Mouse (Mus musculus): ENCODE measurements around the gene Olfr62. TPM values are rescaled to one million over a fixed set of nuclear protein-coding genes. Genes with fewer than 3 reads are reported as not detected.

Olfr62 gene
- polyA plus RNA-seq, 1 experiment: not detected

- H3K27me3 ChIP-seq (ENCODE audit: control insufficient read depth, insufficient read depth, insufficient read length): peaks cover 17% of the 10 kb centered on the region
- no peak for TF ChIP-seq REST (IDR thresholded peaks at IDR 0.05; ENCODE audit: insufficient read depth, insufficient read length)
- no peak for TF ChIP-seq POLR2AphosphoS2 (IDR thresholded peaks at IDR 0.05; ENCODE audit: insufficient read length, low read depth)
- TF ChIP-seq SRF (IDR thresholded peaks at IDR 0.05; ENCODE audit: control insufficient read depth, insufficient read length, low read depth): no peak
- TF ChIP-seq USF1 (IDR thresholded peaks at IDR 0.05; ENCODE audit: low read depth): no peak
- no peak for TF ChIP-seq POLR2A (IDR thresholded peaks at IDR 0.05; ENCODE audit: insufficient read length, low read depth)
- TF ChIP-seq MYOG (IDR thresholded peaks at IDR 0.05; ENCODE audit: control insufficient read depth in 1 of 3, insufficient read depth in 1 of 3, insufficient read length in 2 of 3, low read depth in 2 of 3): no peak
- H3K4me3 ChIP-seq: no peak overlapping the region
- H3ac ChIP-seq (ENCODE audit: control insufficient read depth, insufficient read length): no peak overlapping the region
- no peaks in the 10 kb centered on the region for H3K79me2 ChIP-seq (ENCODE audit: control insufficient read depth, insufficient read depth)
- H3K4me2 ChIP-seq (ENCODE audit: low read depth): no peak overlapping the region
- no peaks in the 10 kb centered on the region for H3K36me3 ChIP-seq (ENCODE audit: control insufficient read depth, insufficient read depth)
Observed at GRCm38 (mm10) chr4:118693812-118694211, 35.1 kb downstream of the Olfr62 start.

GRCm38 (mm10) chr4:118703223-118703622 lies 44.5 kb downstream of the Olfr62 start, which contains the start of gene Olfr1341:
Olfr1341 (plus strand) TSS chr4:118703523.
- H3ac ChIP-seq (ENCODE audit: control insufficient read depth, insufficient read length): no peak within 1 kb of the TSS
- no peak for TF ChIP-seq CEBPB (IDR thresholded peaks at IDR 0.05; ENCODE audit: insufficient read depth, poor library complexity, severe bottlenecking)
- TF ChIP-seq E2F4 (IDR thresholded peaks at IDR 0.05; ENCODE audit: insufficient read depth): no peak
- no peak for TF ChIP-seq POLR2A (IDR thresholded peaks at IDR 0.05; ENCODE audit: insufficient read length, low read depth)
- TF ChIP-seq SRF (IDR thresholded peaks at IDR 0.05; ENCODE audit: control insufficient read depth, insufficient read length, low read depth): no peak
- no peak for TF ChIP-seq TCF3 (IDR thresholded peaks at IDR 0.05; ENCODE audit: insufficient read length, low read depth)
- H3K36me3 ChIP-seq (ENCODE audit: control insufficient read depth, insufficient read depth): no peaks in the 10 kb centered on the region
- no peaks in the 10 kb centered on the region for H3K79me2 ChIP-seq (ENCODE audit: control insufficient read depth, insufficient read depth)
- H3K4me2 ChIP-seq (ENCODE audit: low read depth): no peak within 1 kb of the TSS
- H3K4me3 ChIP-seq: no peak within 1 kb of the TSS
- H3K27me3 ChIP-seq (ENCODE audit: control insufficient read depth, insufficient read depth, insufficient read length): no peaks in the 10 kb centered on the region

GRCm38 (mm10) chr4:118708086-118708485 lies 49.3 kb downstream of the Olfr62 start:
- H3K27me3 ChIP-seq (ENCODE audit: control insufficient read depth, insufficient read depth, insufficient read length): no peaks in the 10 kb centered on the region
- H3ac ChIP-seq (ENCODE audit: control insufficient read depth, insufficient read length): no peak overlapping the region
- H3K4me2 ChIP-seq (ENCODE audit: low read depth): no peak overlapping the region
- H3K79me2 ChIP-seq (ENCODE audit: control insufficient read depth, insufficient read depth): no peaks in the 10 kb centered on the region
- TF ChIP-seq POLR2AphosphoS2 (IDR thresholded peaks at IDR 0.05; ENCODE audit: insufficient read length, low read depth): no peak
- no peak for TF ChIP-seq MYOG (IDR thresholded peaks at IDR 0.05; ENCODE audit: control insufficient read depth in 1 of 3, insufficient read depth in 1 of 3, insufficient read length in 2 of 3, low read depth in 2 of 3)
- no peak for TF ChIP-seq USF1 (IDR thresholded peaks at IDR 0.05; ENCODE audit: low read depth)
- no peak for TF ChIP-seq TCF12 (IDR thresholded peaks at IDR 0.05; ENCODE audit: insufficient read depth, poor library complexity, severe bottlenecking)
- no peak for TF ChIP-seq MAX (IDR thresholded peaks at IDR 0.05; ENCODE audit: low read depth)
- no peak for TF ChIP-seq E2F4 (IDR thresholded peaks at IDR 0.05; ENCODE audit: insufficient read depth)
- H3K36me3 ChIP-seq (ENCODE audit: control insufficient read depth, insufficient read depth): no peaks in the 10 kb centered on the region
- no peak overlapping the region for H3K4me3 ChIP-seq

- Histone ChIP-seq H3K27me3 (ENCODE audit: control insufficient read depth, insufficient read depth, insufficient read length) (no peaks in the 10 kb centered on the region), H3K4me3 (no peak overlapping the region), H3K36me3 (ENCODE audit: control insufficient read depth, insufficient read depth) (no peaks in the 10 kb centered on the region), H3ac (ENCODE audit: control insufficient read depth, insufficient read length) (no peak overlapping the region), H3K79me2 (ENCODE audit: control insufficient read depth, insufficient read depth) (no peaks in the 10 kb centered on the region), H3K4me2 (ENCODE audit: low read depth) (no peak overlapping the region)
- no peak for TF ChIP-seq MYOD1 (IDR thresholded peaks at IDR 0.05; ENCODE audit: control insufficient read depth in 1 of 3, insufficient read length in 2 of 3, low read depth in 2 of 3)
- no peak for TF ChIP-seq CEBPB (IDR thresholded peaks at IDR 0.05; ENCODE audit: insufficient read depth, poor library complexity, severe bottlenecking)
- no peak for TF ChIP-seq SRF (IDR thresholded peaks at IDR 0.05; ENCODE audit: control insufficient read depth, insufficient read length, low read depth)
- no peak for TF ChIP-seq POLR2AphosphoS2 (IDR thresholded peaks at IDR 0.05; ENCODE audit: insufficient read length, low read depth)
Observed at GRCm38 (mm10) chr4:118711656-118712055, 52.9 kb downstream of the Olfr62 start.

Other genes with a start within 250 kb of the Olfr62 start
- 8.1 TPM for gene Szt2, start 249.7 kb upstream of the Olfr62 start, polyA plus RNA-seq (2012; fragmentation: generic; extraction: Trizol)
- 78.6 TPM for gene Med8, start 249.6 kb upstream of the Olfr62 start, polyA plus RNA-seq (2012; fragmentation: generic; extraction: Trizol)
- gene Elovl1, start 230.9 kb upstream of the Olfr62 start, polyA plus RNA-seq (2012; fragmentation: generic; extraction: Trizol): 136 TPM
- gene Cdc20, start 221.6 kb upstream of the Olfr62 start, polyA plus RNA-seq (2012; fragmentation: generic; extraction: Trizol): 79.8 TPM
- gene Mpl, start 201.4 kb upstream of the Olfr62 start, polyA plus RNA-seq (2012; fragmentation: generic; extraction: Trizol): not detected
- not detected for gene Tie1, start 168.9 kb upstream of the Olfr62 start, polyA plus RNA-seq (2012; fragmentation: generic; extraction: Trizol)
- not detected for gene 2610528J11Rik, start 132.0 kb upstream of the Olfr62 start, polyA plus RNA-seq (2012; fragmentation: generic; extraction: Trizol)
- gene Tmem125, start 114.9 kb upstream of the Olfr62 start, polyA plus RNA-seq (2012; fragmentation: generic; extraction: Trizol): not detected
- not detected for gene Cfap57, start 38.2 kb upstream of the Olfr62 start, polyA plus RNA-seq (2012; fragmentation: generic; extraction: Trizol)
- gene Ebna1bp2, start 38.2 kb upstream of the Olfr62 start, polyA plus RNA-seq (2012; fragmentation: generic; extraction: Trizol): 71.7 TPM
- gene Olfr1342, start 33.8 kb downstream of the Olfr62 start, polyA plus RNA-seq (2012; fragmentation: generic; extraction: Trizol): not detected
- not detected for gene Olfr1341, start 44.6 kb downstream of the Olfr62 start, polyA plus RNA-seq (2012; fragmentation: generic; extraction: Trizol)
- gene Olfr1340, start 61.2 kb downstream of the Olfr62 start, polyA plus RNA-seq (2012; fragmentation: generic; extraction: Trizol): not detected
- gene Olfr1339, start 73.2 kb downstream of the Olfr62 start, polyA plus RNA-seq (2012; fragmentation: generic; extraction: Trizol): not detected
- gene Olfr1338, start 99.8 kb downstream of the Olfr62 start, polyA plus RNA-seq (2012; fragmentation: generic; extraction: Trizol): not detected
- gene Olfr1337, start 123.6 kb downstream of the Olfr62 start, polyA plus RNA-seq (2012; fragmentation: generic; extraction: Trizol): not detected
- gene Olfr1335, start 151.0 kb downstream of the Olfr62 start, polyA plus RNA-seq (2012; fragmentation: generic; extraction: Trizol): not detected
- not detected for gene Olfr1333, start 177.3 kb downstream of the Olfr62 start, polyA plus RNA-seq (2012; fragmentation: generic; extraction: Trizol)
- gene Olfr1331, start 205.7 kb downstream of the Olfr62 start, polyA plus RNA-seq (2012; fragmentation: generic; extraction: Trizol): not detected
- gene Olfr1330, start 229.6 kb downstream of the Olfr62 start, polyA plus RNA-seq (2012; fragmentation: generic; extraction: Trizol): not detected

Measured in myocyte (in vitro differentiated cells).